Mouse (Mus musculus): ENCODE results near the gene Clcnka. TPM values are rescaled to one million over a fixed set of nuclear protein-coding genes. Genes with fewer than 3 reads are reported as not detected.

The Clcnka gene
- polyA plus RNA-seq, 1 experiment from 2014 or later: not detected

- H3K4me1 ChIP-seq: peaks cover 50% of the 10 kb centered on the region
- H3K4me2 ChIP-seq: peak within 1 kb of the TSS; percentile 90
- peak within 1 kb of the TSS; percentile 81 for H3K4me3 ChIP-seq
- ATAC-seq (ENCODE audit: extremely low read depth, insufficient number of reproducible peaks, low FRiP score, low TSS enrichment): no peak
- peaks cover 20% of the 10 kb centered on the region for H3K36me3 ChIP-seq
- H3K27ac ChIP-seq (replicated peaks): peak within 1 kb of the TSS; percentile 98
- peak within 1 kb of the TSS; percentile 99 for H3K9ac ChIP-seq
- H3K9me3 ChIP-seq: no peaks in the 10 kb centered on the region
- peaks cover 5% of the 10 kb centered on the region; the same call in 1 of the 2 replicates for H3K27me3 ChIP-seq (replicated peaks)
- WGBS: 27% methylated on average over 9 of the region's 9 CpGs
Observed at GRCm38 (mm10) chr4:141420192-141420829, 21.8 kb upstream of the Clcnka start, which contains the start of gene Hspb7. Hspb7 (plus strand) TSS chr4:141420779.

GRCm38 (mm10) chr4:141419398-141420191 lies 21.1 kb upstream of the Clcnka start:
- Histone ChIP-seq H3K4me3 (0 out of 2 replicates have a peak overlapping the region, but pooled peaks have one; percentile 81), H3K36me3 (peaks cover 16% of the 10 kb centered on the region), H3K9me3 (no peaks in the 10 kb centered on the region), H3K27me3 (replicated peaks) (0 out of 2 replicates have a peak, but pooled peaks cover under 1% of the 10 kb centered on the region), H3K27ac (replicated peaks) (peak overlapping the region; percentile 98), H3K9ac (peak overlapping the region; percentile 99), H3K4me2 (peak overlapping the region; percentile 90), H3K4me1 (peaks cover 43% of the 10 kb centered on the region)
- no peak for ATAC-seq (ENCODE audit: extremely low read depth, insufficient number of reproducible peaks, low FRiP score, low TSS enrichment)
- WGBS: 49% methylated on average over 27 of the region's 27 CpGs

- no peak for ATAC-seq (ENCODE audit: extremely low read depth, insufficient number of reproducible peaks, low FRiP score, low TSS enrichment)
- Histone ChIP-seq H3K27ac (replicated peaks) (no peak within 1 kb of the TSS), H3K27me3 (replicated peaks) (peaks cover 9% of the 10 kb centered on the region; the same call in 1 of the 2 replicates), H3K4me3 (no peak within 1 kb of the TSS), H3K4me1 (peaks cover 24% of the 10 kb centered on the region), H3K36me3 (no peaks in the 10 kb centered on the region), H3K4me2 (no peak within 1 kb of the TSS), H3K9ac (no peak within 1 kb of the TSS), H3K9me3 (no peaks in the 10 kb centered on the region)
- 61% methylated on average over 7 of the region's 7 CpGs for WGBS
Observed at GRCm38 (mm10) chr4:141415924-141416323, 17.4 kb upstream of the Clcnka start, which contains the start of gene Clcnkb. Clcnkb (minus strand) TSS chr4:141416014.

GRCm38 (mm10) chr4:141411430-141411992 lies 13.0 kb upstream of the Clcnka start:
- peaks cover 19% of the 10 kb centered on the region for H3K4me1 ChIP-seq
- no peak for ATAC-seq (ENCODE audit: extremely low read depth, insufficient number of reproducible peaks, low FRiP score, low TSS enrichment)
- H3K4me2 ChIP-seq: peak overlapping the region; percentile 28
- 17% methylated on average over 22 of the region's 22 CpGs for WGBS
- H3K9me3 ChIP-seq: no peaks in the 10 kb centered on the region
- H3K9ac ChIP-seq: no peak overlapping the region
- H3K4me3 ChIP-seq: no peak overlapping the region
- H3K27me3 ChIP-seq (replicated peaks): peaks cover 21% of the 10 kb centered on the region; the same call in 1 of the 2 replicates
- no peaks in the 10 kb centered on the region for H3K36me3 ChIP-seq
- no peak overlapping the region for H3K27ac ChIP-seq (replicated peaks)

- Histone ChIP-seq H3K4me2 (no peak overlapping the region), H3K27ac (replicated peaks) (no peak overlapping the region), H3K36me3 (no peaks in the 10 kb centered on the region), H3K9ac (no peak overlapping the region), H3K4me3 (no peak overlapping the region), H3K4me1 (peaks cover 39% of the 10 kb centered on the region), H3K27me3 (replicated peaks) (peaks cover 27% of the 10 kb centered on the region), H3K9me3 (no peaks in the 10 kb centered on the region)
- no peak for ATAC-seq (ENCODE audit: extremely low read depth, insufficient number of reproducible peaks, low FRiP score, low TSS enrichment)
- WGBS: 77% methylated on average over 3 of the region's 3 CpGs
Observed at GRCm38 (mm10) chr4:141408577-141408976, 10.1 kb upstream of the Clcnka start.

GRCm38 (mm10) chr4:141406516-141407299 lies 8.2 kb upstream of the Clcnka start:
- Histone ChIP-seq H3K4me2 (peak overlapping the region; percentile 30), H3K9ac (0 out of 2 replicates have a peak overlapping the region, but pooled peaks have one; percentile 1), H3K36me3 (no peaks in the 10 kb centered on the region), H3K4me1 (peaks cover 39% of the 10 kb centered on the region), H3K27me3 (replicated peaks) (peaks cover 24% of the 10 kb centered on the region), H3K27ac (replicated peaks) (peak overlapping the region; percentile 33; the same call in 1 of the 2 replicates), H3K9me3 (no peaks in the 10 kb centered on the region), H3K4me3 (no peak overlapping the region)
- 26% methylated on average over 14 of the region's 14 CpGs for WGBS
- ATAC-seq (ENCODE audit: extremely low read depth, insufficient number of reproducible peaks, low FRiP score, low TSS enrichment): no peak

GRCm38 (mm10) chr4:141405314-141405622 lies 6.7 kb upstream of the Clcnka start:
- peak overlapping the region; percentile 40; the same call in 1 of the 2 replicates for H3K27ac ChIP-seq (replicated peaks)

GRCm38 (mm10) chr4:141404518-141405313 lies 6.2 kb upstream of the Clcnka start:
- Histone ChIP-seq H3K9ac (peak overlapping the region; percentile 73), H3K4me1 (peaks cover 34% of the 10 kb centered on the region), H3K36me3 (no peaks in the 10 kb centered on the region), H3K4me2 (peak overlapping the region; percentile 62), H3K27me3 (replicated peaks) (peaks cover 12% of the 10 kb centered on the region), H3K4me3 (peak overlapping the region; percentile 18), H3K9me3 (no peaks in the 10 kb centered on the region), H3K27ac (replicated peaks) (peak overlapping the region; percentile 40; the same call in 1 of the 2 replicates)
- WGBS: 12% methylated on average over 15 of the region's 15 CpGs
- peak; percentile 43; the same call in 1 of the 2 replicates for ATAC-seq (ENCODE audit: extremely low read depth, insufficient number of reproducible peaks, low FRiP score, low TSS enrichment)

More at GRCm38 (mm10) chr4:141405314-141405622, 6.7 kb upstream of the Clcnka start:
- no peak overlapping the region for H3K4me2 ChIP-seq
- H3K9me3 ChIP-seq: no peaks in the 10 kb centered on the region
- H3K4me1 ChIP-seq: peaks cover 34% of the 10 kb centered on the region
- ATAC-seq (ENCODE audit: extremely low read depth, insufficient number of reproducible peaks, low FRiP score, low TSS enrichment): no peak
- H3K4me3 ChIP-seq: no peak overlapping the region
- H3K27me3 ChIP-seq (replicated peaks): peaks cover 13% of the 10 kb centered on the region
- WGBS: 85% methylated on average over 3 of the region's 3 CpGs
- H3K9ac ChIP-seq: no peak overlapping the region
- H3K36me3 ChIP-seq: no peaks in the 10 kb centered on the region

- ATAC-seq (ENCODE audit: extremely low read depth, insufficient number of reproducible peaks, low FRiP score, low TSS enrichment): no peak
- Histone ChIP-seq H3K27ac (replicated peaks) (no peak overlapping the region), H3K36me3 (no peaks in the 10 kb centered on the region)
Observed at GRCm38 (mm10) chr4:141400171-141400570, 1.6 kb upstream of the Clcnka start.

GRCm38 (mm10) chr4:141397861-141398260 lies 663 bp downstream of the Clcnka start:
- WGBS: 75% methylated on average over 12 of the region's 12 CpGs
- no peaks in the 10 kb centered on the region for H3K9me3 ChIP-seq
- no peaks in the 10 kb centered on the region for H3K36me3 ChIP-seq
- no peak overlapping the region for H3K4me2 ChIP-seq
- no peak overlapping the region for H3K4me3 ChIP-seq
- ATAC-seq (ENCODE audit: extremely low read depth, insufficient number of reproducible peaks, low FRiP score, low TSS enrichment): no peak
- H3K27ac ChIP-seq (replicated peaks): no peak overlapping the region
- peaks cover 9% of the 10 kb centered on the region; the same call in 1 of the 2 replicates for H3K4me1 ChIP-seq
- peaks cover 38% of the 10 kb centered on the region for H3K27me3 ChIP-seq (replicated peaks)
- H3K9ac ChIP-seq: no peak overlapping the region

More at GRCm38 (mm10) chr4:141400171-141400570, 1.6 kb upstream of the Clcnka start:
- H3K9ac ChIP-seq: no peak overlapping the region
- peaks cover 9% of the 10 kb centered on the region for H3K4me1 ChIP-seq
- no peak overlapping the region for H3K4me2 ChIP-seq
- H3K4me3 ChIP-seq: no peak overlapping the region
- 78% methylated on average over 15 of the region's 15 CpGs for WGBS
- H3K9me3 ChIP-seq: no peaks in the 10 kb centered on the region
- H3K27me3 ChIP-seq (replicated peaks): peaks cover 37% of the 10 kb centered on the region
